ENCODE assay signal across 15 mouse cellular contexts in the genomic region with DNA sequence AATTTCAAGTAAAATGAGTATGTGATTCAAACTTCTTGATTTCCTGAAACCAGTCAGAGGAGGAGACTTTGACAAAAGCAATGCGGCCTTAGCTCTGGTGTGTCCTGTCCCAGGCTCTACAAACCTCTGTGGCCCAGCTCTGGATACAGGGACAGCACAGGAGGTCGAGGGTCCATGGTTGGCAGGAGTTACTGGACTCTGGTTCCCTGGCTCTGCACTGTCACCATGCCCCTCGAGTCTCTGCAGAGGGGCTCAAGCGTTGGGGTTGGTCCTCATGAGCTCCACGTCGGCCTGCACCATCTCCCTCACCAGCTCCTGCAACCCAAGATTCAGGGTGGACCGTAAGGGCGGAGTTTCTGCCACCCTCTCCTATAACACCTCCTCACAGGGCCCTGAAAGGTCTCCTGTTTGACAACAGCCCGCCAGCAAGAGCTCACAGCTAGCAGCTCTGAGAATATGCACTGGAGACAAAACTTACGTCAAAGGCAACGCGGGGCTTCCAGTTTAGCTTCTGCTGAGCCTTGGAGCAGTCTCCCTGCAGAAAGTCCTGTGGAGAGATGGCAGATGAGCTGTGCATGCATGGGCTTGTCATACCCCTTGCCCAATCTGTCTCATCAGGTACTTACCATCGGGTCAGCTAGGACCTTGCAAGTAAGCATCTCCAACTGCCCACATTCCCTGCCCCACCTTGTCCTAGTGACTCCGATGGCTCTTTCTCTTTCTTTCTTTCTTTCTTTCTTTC. TPM values are rescaled to one million over a fixed set of nuclear protein-coding genes. Genes with fewer than 3 reads are reported as not detected.
DNase-seq lines count a peak whose midpoint lies in the region; ATAC-seq and TF ChIP-seq lines count a peak whose summit lies in the region.
"Had no signal": no experiment of that assay in that cellular context is flagged by ENCODE, and none has a peak within 500 bp of the region (broad histone marks: within the 10 kb centered on the region; RNA-seq: fewer than 3 reads in every experiment).

No protein-coding gene starts in this region.

- H3K27me3 ChIP-seq in heart, embryonic 16.5 days (ENCODE audit: control insufficient read depth, insufficient read depth, low read length): peaks cover 13% of the 10 kb centered on the region
- peaks cover 66% of the 10 kb centered on the region for H3K27me3 ChIP-seq in embryonic facial prominence, embryonic 13.5 days
- H3K27me3 ChIP-seq in limb, embryonic 14.5 days (ENCODE audit: control insufficient read depth, insufficient read depth, low read length): peaks cover 13% of the 10 kb centered on the region
- H3K27me3 ChIP-seq: Patski had no signal

- no peak overlapping the region for H3K9ac ChIP-seq in heart, embryonic 16.5 days (ENCODE audit: low read length)
- H3K9ac ChIP-seq in embryonic facial prominence, embryonic 13.5 days: no peak overlapping the region
- no peak overlapping the region for H3K9ac ChIP-seq in limb, embryonic 14.5 days (ENCODE audit: low read depth, low read length, severe bottlenecking)
- H3K9ac ChIP-seq: forebrain, postnatal 0 days; liver, embryonic 13.5 days; stomach, embryonic 15.5 days had no signal

- no peaks in the 10 kb centered on the region for H3K36me3 ChIP-seq in heart, embryonic 16.5 days (ENCODE audit: control insufficient read depth, insufficient read depth)
- H3K36me3 ChIP-seq in embryonic facial prominence, embryonic 13.5 days: no peaks in the 10 kb centered on the region
- H3K36me3 ChIP-seq in limb, embryonic 14.5 days (ENCODE audit: control insufficient read depth, insufficient read depth, low read length): no peaks in the 10 kb centered on the region
- H3K36me3 ChIP-seq: hindbrain, embryonic 15.5 days; liver, embryonic 13.5 days; midbrain, embryonic 10.5 days; stomach, embryonic 15.5 days had no signal

- no peak for ATAC-seq in heart, embryonic 16.5 days (replicated peaks; ENCODE audit: extremely low read depth, insufficient read depth, low FRiP score)
- no peak for ATAC-seq in embryonic facial prominence, embryonic 13.5 days (ENCODE audit: insufficient number of reproducible peaks, insufficient read depth, low FRiP score, low TSS enrichment, low read depth)
- ATAC-seq in limb, embryonic 14.5 days (ENCODE audit: low FRiP score, low read depth): no peak
- no peak for ATAC-seq in inflammation-experienced regulatory T-cells, adult 6 months
- ATAC-seq: Patski had no signal

- peaks cover 15% of the 10 kb centered on the region for H3K4me1 ChIP-seq in heart, embryonic 16.5 days (ENCODE audit: control insufficient read depth, insufficient read depth, low read length)
- H3K4me1 ChIP-seq in embryonic facial prominence, embryonic 13.5 days: peaks cover 69% of the 10 kb centered on the region
- H3K4me1 ChIP-seq in limb, embryonic 14.5 days (ENCODE audit: control insufficient read depth, insufficient read depth, low read length): peaks cover 54% of the 10 kb centered on the region

- H3K4me2 ChIP-seq in heart, embryonic 16.5 days (ENCODE audit: low read depth, low read length): peak overlapping the region; percentile 28; the same call in 1 of the 2 replicates
- peak overlapping the region; percentile 14; the same call in 1 of the 2 replicates for H3K4me2 ChIP-seq in embryonic facial prominence, embryonic 13.5 days
- peak overlapping the region; percentile 29; the same call in 1 of the 2 replicates for H3K4me2 ChIP-seq in limb, embryonic 14.5 days (replicated peaks; ENCODE audit: low read depth, low read length, severe bottlenecking)

- DNase-seq in embryo, embryonic 10 days (ENCODE audit: low spot score): peak; percentile 23
- DNase-seq in embryo, embryonic 9.5 days (ENCODE audit: extremely low spot score): no peak
- no peak for DNase-seq in heart, postnatal 4 days
- DNase-seq in limb, embryonic 14.5 days (ENCODE audit: low spot score): no peak
- DNase-seq in cerebellum, adult 9-10 months: no peak
- DNase-seq: cerebellum, adult 8-10 months; liver, embryonic 13.5 days had no signal

- H3K4me3 ChIP-seq in heart, embryonic 16.5 days (ENCODE audit: low read length): no peak overlapping the region
- no peak overlapping the region for H3K4me3 ChIP-seq in embryonic facial prominence, embryonic 13.5 days
- 0 out of 2 replicates have a peak overlapping the region, but pooled peaks have one; percentile 1 for H3K4me3 ChIP-seq in limb, embryonic 14.5 days (replicated peaks; ENCODE audit: low read length)

- TF ChIP-seq POLR2A in limb, embryonic 14.5 days (IDR thresholded peaks at IDR 0.05; ENCODE audit: borderline replicate concordance, extremely low read depth, insufficient read depth, insufficient read length): no peak

- WGBS in heart, embryonic 16.5 days: 52% methylated on average over 14 of the region's 14 CpGs
- WGBS in embryonic facial prominence, embryonic 13.5 days: 39% methylated on average over 14 of the region's 14 CpGs
- 34% methylated on average over 14 of the region's 14 CpGs for WGBS in limb, embryonic 14.5 days

- no peak overlapping the region for H3K27ac ChIP-seq in heart, embryonic 16.5 days (ENCODE audit: low read length)
- H3K27ac ChIP-seq in embryonic facial prominence, embryonic 13.5 days: no peak overlapping the region
- no peak overlapping the region for H3K27ac ChIP-seq in limb, embryonic 14.5 days (replicated peaks; ENCODE audit: low read depth, low read length)
- H3K27ac ChIP-seq: hindbrain, embryonic 15.5 days; liver, embryonic 13.5 days; midbrain, embryonic 10.5 days; stomach, embryonic 15.5 days had no signal

- no peaks in the 10 kb centered on the region for H3K9me3 ChIP-seq in heart, embryonic 16.5 days (replicated peaks; ENCODE audit: control insufficient read depth, low read length)
- H3K9me3 ChIP-seq in embryonic facial prominence, embryonic 13.5 days: no peaks in the 10 kb centered on the region
- no peaks in the 10 kb centered on the region for H3K9me3 ChIP-seq in limb, embryonic 14.5 days (ENCODE audit: control insufficient read depth, low read length)
- H3K9me3 ChIP-seq: hindbrain, embryonic 15.5 days; liver, embryonic 13.5 days; midbrain, embryonic 10.5 days; stomach, embryonic 15.5 days had no signal

RNA-seq across cellular contexts. Expression of a gene that starts 13.4 kb away (rescaled TPM):
- polyA plus RNA-seq in heart, embryonic 16.5 days (2015; fragmentation: Nextera tagmentation; extraction: Ambion mirVana): 0.77 and 1.0 TPM in 2 replicates
- 10 to 100 TPM in 1 of 2 experiments, 1 to 10 TPM in 1; 8.7 to 10.1 TPM for total RNA-seq in heart, postnatal 4 days (2021)
- 1.6 and 2.9 TPM in 2 replicates for polyA plus RNA-seq in embryonic facial prominence, embryonic 13.5 days (2015; fragmentation: Nextera tagmentation; extraction: Ambion mirVana)
- 15.1 and 23.1 TPM in 2 replicates for polyA plus RNA-seq in limb, embryonic 14.5 days (2012; rRNA removed)
- polyA plus RNA-seq in limb, embryonic 14.5 days (2014; fragmentation: Nextera tagmentation; extraction: Ambion mirVana): 8.5 and 10.3 TPM in 2 replicates
- not detected for polyA plus RNA-seq in inflammation-experienced regulatory T-cells, adult 6 months (2017; shearing (Covaris generic))
